Mouse (Mus musculus) monocyte, adult 2 months (primary cell): ENCODE data around the gene Rgs6.

Experiments used
- DNase-seq, 2 experiments: peaks; one replicate each; pipeline ENCODE4 v3.0.0; 2022; ENCODE audit warnings: low spot score in 2 of 2, low read depth in 1 of 2

The Rgs6 gene

DNA sequence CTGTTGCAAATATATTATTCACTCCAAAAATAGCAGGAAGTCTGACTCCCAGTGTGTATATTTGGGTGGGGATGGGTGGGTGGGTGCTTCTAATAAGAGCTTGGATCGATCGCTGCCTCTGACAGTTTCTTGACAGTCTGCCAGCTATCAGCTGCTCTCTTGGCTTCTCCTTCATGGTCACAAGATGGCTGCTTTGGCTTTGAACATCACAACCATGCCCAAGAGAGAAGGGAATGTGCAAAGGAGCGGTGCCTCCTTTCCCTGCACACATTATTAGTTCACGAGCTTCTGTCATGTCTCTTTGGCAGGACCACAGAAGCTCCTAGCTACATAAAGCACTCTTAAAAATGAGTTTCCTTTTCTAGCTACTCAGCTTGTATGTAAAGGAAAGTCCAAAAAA lies 373.8 kb downstream of the Rgs6 start:
- no peak for DNase-seq

DNA sequence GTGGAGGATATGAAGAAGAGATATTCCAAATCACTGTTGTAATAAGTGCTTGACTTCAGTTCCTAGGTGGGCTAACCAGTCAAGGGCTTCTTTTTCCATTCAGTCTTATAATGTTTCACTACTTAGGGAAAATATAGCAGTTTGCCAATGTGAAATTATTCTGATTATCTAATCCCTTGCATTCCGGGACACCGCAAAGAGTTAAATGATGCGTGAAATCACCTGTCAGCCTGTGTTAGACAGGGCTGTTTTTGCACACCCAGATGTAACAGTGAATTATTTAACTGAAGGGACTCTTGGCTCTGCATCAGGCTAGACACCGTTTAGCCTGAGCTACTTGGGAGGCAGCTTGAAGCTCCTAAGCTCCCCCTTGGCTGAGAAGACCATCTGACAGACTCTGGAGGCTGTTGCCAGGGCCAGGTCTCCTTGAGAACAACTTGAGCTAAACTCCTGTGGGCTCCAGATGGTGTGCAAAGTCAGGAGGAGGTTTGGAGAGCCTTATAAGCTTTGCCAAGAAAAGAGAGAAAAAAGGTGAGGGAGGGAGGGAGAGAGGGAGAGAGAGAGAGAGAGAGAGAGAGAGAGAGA lies 382.5 kb downstream of the Rgs6 start:
- DNase-seq = no peak

DNA sequence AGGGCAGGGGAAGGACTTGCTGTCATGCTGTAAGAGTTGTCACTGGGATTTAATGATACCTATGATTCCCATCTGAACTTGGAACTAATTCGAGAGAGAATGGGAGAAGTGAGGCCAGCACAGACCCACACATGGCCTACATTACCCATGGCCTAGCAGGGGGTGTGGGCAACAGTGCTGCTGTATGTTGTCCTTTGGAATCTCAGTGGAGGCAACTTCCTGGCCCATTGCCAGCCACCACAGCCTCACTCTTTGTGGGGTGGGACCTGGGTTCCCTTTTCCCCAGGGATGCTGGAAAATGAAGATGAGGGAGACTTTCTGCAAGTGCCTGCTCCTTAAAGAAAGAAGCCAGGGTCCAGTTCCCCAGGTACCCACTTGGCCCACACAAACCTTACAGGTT lies 383.1 kb downstream of the Rgs6 start:
- no peak for DNase-seq

DNA sequence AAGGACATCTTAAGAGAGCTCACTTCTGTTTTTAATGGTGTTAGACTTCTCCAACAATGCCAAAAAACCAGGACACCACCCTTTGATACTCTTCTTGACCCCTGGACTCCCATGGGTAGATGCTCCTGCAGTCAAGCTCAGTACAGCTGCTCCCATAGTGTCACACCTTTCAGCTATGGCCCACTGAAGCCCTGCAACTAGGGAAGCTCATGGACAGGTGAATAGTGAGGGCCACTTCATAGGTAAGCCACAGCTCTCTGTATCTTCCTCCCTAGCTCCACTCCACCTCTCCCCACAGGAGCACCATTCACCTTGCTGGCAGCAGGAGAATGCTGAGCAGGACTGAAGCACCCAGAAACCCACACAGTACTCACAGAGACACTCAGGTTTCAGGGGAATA lies 384.6 kb downstream of the Rgs6 start:
- no peak for DNase-seq

DNA sequence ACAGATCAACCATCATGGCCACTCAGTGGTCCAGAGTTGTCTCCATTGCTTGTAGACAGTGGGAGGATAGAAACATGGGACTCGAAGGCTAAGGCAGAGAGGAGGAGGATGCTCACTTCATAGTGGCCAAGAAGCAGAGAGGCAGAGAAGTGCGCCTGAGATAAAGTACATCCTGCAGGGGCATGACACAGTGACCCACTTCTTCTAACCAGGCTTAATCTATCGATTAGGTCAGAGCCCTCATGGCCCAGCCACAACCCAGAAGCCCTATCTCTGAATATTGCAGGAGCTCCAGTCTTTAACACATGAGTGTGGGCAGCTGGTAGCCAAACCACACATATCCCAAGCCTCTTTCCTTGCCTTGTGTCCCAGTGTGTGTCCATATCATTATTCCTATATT lies 385.7 kb downstream of the Rgs6 start:
- no peak for DNase-seq

DNA sequence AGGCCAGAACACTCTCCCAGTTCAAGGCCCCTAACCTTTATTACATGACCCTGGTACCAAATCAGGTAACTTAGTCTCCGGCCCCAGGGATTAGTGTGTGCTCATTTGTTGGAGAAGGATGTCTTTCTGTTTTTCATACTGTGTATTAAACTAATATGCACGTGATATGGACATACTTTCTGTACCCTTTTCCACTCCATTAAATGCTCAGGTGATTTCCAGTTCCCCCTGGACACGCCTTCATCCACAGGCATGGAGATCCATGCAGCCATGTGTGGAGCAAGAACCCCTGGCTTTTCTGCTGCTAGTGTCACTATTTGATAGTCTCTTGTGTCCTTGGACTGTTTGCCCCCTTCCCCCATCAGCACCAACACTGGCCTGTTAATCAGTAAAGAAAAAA lies 390.2 kb downstream of the Rgs6 start:
- no peak for DNase-seq

DNA sequence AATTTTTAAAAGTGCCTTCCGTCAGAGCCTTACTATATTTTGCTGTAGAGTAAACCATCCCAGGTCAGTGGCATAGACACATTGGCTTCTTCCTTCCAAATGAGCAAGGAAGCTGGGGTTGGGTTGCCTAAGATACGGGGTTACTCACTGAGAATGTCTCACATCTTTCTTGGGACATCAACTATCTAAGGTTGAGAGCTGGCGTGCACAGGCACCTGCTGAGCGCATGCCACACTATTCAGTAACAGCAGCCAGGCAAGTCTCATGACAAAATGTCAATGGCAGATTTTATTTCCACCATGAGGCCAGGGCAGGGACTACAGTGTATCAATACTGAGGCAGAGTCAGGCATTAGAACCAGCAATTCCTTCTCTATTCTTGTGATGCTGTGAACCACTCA lies 394.6 kb downstream of the Rgs6 start:
- DNase-seq = no peak

DNA sequence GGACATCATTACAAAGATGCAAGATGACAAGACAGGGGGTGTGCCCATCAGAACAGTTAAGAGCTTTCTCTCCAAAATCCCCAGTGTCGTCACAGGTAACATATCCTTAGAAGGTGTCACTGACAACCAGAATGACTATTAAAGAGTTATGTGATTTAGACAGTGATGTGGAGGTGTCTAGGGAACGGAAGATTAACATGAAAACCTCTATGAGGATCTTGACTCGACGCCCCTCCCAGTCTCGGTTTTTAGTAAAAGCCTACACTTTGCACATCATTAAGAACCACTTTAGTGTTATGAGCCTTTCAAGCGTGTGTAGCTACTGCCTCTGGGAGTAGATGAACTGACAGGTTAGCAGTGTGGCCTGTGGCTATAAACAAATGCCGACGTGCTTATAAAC lies 397.2 kb downstream of the Rgs6 start:
- no peak for DNase-seq

DNA sequence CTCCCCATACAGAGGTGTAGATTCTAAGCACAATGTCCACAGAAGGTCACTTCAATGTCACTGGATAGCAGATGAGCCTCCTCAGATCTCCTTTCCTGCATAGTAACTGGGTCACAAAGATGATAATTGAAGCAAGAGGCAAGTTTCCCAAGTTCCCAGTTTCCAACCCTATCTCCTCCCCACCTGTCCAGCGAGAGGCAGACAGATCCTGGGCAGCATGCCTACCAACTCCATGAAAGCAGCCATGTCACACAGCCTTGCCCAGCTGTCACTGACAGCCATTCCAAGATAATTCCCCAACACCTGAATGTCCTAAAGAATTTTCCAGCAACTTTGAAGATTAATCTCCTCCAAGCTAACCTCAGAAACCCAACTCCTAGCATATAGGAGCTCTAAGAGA lies 399.6 kb downstream of the Rgs6 start:
- DNase-seq = no peak

DNA sequence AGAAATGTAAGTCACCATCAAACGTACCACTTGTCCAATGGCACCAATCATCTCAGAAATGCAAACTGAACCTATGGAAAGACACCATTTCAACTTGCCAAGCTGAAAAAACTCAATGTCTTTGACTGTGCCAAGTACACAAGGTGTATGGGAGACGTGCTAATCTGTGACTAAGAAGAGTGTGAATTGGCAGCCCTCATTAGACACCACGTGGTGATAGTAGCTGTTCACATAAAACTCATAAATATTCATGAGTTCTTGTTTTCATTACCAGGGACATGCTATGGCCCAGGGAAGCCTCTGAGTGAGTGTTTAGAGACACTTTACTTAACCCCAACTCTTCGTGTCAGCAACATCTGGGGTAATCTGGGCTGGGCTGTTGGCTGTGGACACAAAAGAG lies 405.8 kb downstream of the Rgs6 start:
- no peak for DNase-seq

DNA sequence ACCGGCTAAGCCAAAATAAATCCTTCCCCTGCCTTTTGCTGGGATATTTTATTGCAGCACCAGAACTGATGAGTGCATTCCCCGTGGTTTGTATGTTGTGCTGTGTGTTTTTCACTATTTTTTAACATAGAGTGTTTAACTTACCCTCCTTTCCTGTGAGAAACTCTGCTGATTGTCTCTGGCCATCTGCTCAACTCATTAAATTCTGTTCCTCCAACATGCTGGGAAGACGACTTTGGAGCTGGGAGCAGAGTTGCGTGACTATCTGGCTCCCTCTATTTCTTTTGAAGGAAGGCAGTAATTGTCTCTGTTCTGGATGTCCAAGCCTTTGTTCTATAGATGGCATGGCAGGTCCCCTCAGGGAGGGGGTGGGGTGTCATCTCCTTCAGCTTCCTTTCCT lies 408.7 kb downstream of the Rgs6 start:
- DNase-seq = no peak

DNA sequence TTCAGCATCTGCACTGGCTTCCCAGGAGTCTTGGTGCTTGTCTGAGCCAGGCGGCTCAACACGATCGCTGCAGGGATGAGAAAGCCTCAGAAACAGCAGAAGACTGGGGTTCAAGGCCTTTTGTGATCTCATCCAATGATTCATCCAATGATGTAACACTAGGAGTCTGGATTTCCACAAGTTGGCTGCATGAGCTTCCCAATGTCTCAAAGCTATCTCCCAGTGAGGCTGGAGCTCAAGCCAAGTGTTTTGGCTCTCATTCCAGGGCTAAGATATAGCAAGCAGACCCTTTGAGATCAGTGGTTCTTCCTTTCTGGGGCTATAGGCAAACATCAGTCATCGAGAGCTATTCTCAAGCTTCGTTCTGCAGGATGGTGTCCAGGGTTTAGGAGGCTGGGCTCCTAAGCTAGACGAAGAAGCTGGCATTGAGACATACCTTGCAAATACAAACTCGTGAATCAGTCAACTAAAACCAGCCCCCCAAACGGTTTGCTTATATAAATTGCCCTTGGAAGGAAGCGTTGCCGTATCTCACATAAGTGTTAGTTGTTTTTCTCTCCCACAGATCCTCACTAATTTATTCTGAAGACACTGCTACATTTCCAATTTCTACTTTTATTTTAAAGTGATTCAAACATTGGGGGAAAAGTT lies 410.7 kb downstream of the Rgs6 start:
- DNase-seq = no peak

DNA sequence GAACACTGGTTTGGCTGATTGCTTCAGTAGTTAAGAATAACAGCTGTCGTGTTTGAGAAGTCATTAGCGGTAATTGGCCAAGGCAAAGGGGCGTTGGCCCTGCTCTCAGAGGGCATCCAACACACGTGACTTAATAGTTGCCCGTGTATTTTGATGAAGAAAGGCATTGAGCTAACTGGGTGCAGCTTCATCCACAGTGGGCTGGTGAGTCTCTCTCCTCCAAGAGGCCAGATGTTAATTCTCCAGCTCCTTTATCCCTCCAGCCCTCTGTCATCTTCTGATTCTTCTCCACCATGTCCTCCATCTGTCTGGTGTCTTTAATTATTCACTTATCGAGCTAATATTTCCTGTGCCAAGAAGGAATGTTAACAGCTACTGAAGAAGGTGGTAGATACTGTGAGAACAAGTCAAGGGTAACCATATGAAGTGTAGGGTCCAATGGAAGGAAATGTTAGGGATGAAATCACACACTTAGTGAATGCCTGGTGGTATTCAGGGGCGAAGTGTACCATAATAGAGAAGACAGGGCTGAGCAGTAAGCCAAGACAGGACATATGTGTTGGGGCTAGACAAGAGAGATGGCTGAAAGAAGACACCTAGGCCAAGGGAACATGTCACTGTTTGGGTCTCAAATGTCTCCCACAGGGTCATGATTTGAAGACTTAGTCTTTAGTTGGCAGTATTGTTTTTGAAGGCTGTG lies 411.4 kb downstream of the Rgs6 start:
- DNase-seq = no peak

DNA sequence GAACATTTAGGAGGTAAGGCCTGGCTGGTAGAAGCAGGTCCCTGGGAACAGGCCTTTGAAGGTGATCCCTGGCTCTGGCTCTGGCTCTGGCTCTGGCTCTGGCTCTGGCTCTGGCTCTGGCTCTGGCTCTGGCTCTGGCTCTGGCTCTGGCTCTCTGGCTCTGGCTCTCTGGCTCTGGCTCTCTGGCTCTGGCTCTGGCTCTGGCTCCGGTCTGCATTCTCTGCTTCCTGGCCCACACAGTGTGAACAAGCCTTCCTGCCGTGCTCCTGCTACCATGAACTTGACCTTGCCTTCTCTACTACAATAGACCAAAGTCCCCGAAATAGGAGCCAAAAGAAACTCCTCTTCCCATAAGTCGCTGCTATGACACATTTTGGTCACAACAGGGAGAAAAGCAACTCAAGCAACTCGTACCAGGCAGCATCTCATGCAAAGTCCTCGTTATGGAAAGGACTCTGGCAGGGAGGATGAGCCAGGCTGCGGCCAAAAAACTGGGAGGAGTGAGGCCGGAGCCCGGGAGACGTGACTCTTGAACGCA lies 412.0 kb downstream of the Rgs6 start:
- no peak for DNase-seq

DNA sequence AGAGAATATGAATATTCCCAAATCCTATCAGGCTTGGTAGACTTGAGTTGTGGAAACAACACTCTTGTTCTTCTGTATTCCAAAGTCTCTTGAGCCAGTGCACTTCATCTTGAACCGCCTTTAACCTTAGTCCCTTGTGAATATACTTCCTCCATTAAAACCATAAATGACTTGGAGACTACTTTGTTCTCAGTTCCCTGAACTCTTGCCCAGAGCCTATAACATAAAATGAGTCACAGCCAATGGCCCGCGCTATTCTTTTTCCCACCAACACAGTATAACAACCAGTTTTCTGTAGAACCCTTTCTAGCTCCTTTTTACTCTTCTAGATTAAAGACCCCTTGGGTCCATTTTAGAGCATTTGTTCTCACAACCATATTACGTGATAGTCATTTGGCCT lies 412.9 kb downstream of the Rgs6 start:
- DNase-seq = no peak

DNA sequence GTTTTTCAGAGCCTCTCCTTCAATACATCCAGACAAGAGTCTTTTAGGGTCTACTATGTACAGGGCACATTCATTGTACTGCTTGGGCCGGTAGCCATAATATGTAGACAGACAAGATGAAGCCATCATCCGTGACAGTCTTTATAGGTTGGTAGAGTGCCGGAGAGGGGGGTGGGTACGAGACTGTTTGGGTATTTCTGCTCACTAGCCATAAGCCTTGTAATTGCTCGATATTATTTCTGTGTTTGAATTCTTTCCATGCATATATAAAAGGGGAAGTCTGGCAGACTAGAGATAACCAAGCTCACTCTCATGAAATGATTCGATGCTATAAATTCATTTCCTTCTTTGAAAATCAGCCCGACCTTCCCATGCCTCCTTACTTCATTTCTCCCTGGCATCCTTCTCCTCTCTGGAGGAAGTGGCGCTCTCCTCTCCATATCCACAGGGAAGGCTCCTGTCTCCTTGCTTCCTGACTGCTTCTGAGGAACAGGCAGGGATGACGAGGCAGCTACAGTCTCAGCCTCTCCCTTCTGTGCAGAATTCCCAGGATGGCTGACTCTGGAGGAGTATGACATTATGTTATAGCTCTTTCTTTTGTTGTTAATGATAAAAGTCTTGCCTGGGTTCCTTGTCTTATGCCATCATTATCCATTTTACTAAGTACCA lies 416.1 kb downstream of the Rgs6 start:
- no peak for DNase-seq

DNA sequence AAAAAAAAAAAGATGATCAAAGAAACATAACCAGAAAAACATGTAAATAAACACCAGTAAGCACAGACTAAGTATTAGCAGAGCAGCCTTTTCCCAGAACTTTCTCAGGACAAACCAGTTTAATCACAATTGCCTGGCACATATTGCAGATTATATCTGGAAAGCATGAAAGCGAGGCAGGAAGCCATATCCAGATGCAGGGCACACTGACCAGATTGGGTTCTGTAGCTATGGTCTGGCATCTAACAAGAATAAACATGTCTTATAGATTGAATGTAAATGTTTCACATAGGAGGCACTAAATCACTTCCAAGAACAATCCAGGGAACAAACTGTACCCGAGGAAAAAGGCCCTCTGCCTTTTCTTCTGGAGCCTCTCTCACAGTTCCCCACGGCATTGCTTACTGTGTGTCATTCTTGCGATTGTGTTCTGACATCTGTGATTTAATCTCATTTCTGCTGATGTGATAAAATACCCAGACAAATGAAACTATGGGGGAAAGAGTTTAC lies 423.0 kb downstream of the Rgs6 start:
- no peak for DNase-seq

DNA sequence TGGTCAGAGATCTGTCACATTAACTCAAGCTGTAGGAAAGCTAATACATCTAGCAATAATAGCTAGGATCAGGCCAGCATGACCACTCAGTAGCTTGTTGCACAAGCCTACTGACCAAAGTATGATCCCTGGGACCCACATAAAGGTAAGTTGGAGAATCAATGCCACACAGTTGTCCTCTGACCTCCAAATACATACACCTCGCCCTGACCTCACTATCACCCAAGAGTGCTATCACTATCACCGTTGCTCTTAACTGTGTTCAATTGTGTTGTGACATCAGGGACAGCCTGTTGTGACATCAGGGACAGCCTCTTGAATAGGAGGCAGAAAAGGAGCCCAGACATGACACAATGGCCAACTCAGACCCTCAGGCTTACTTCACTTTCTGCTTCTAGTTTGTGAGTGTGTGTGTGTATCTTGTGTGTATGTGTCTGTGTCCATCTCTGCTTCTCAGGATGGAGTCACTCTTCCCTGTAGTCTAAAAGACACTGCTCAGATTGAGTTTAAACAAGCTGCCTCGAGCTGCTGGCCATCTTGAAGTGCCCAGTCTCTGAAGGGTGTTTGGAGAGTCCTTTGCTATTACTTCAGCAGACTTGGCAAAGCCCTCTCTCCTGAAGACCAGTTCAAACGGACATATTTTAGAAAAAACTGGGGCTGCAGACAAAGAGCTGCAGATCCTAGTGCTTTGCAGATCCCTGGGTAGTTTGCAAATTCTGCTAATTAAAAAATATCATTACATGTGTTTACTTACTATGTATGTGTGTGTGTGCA lies 426.0 kb downstream of the Rgs6 start:
- DNase-seq = no peak

DNA sequence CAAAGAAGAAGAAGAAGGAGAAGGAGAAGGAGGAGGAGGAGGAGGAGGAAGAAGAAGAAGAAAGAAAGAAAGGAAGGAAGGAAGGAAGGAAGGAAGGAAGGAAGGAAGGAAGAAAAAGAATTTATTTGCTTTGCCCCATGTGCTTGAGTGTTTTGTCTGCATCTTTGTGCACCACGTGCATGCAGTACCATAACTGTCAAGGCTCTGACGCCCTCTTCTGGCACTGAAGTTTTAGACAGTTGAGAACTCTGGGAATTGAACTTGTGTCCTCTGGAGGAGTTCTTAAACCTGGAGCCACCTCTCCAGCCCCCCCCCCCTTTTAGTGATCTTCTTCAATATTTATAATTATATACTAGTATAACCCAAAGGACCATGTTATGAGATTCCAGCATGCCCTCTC lies 426.8 kb downstream of the Rgs6 start:
- DNase-seq = no peak

DNA sequence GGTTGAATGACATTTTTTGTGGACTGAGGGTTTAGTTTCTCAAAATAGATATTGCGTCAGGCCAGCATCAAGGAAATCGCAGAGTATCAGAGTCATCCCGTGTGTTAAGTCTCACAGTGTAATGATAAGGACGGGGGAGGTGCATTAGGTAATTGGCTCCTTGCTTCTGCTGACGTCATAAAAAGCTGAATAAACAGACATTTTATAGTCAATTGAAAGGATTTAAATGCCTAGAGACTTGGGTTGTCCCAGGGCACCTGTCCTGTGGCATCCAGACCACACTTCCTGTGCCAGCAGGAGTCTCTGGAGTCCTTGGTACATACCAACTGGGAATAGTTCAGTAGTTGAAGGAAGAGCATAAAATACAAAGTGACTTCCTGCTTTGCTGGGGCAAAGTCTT lies 427.3 kb downstream of the Rgs6 start:
- no peak for DNase-seq

DNA sequence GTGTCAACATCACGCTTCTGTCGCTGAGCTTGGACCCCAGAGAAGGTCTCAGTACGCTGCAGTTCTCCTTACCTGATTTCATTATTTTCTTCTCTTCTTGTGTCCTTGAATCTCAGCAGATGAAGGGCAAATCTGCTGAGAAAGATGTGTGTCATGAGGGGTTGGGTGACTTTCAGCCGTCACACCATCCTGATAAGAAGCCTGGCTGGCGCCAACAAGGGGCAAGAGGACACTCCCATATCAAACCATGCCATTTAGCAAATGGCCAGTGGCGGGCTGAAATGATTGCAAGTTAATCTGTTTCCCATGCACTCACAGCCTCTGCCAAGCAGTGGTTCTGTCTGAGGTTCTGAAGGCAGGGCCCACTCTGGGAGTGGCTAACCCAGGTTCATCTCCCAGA lies 428.4 kb downstream of the Rgs6 start:
- DNase-seq = no peak
